Mouse (Mus musculus): ENCODE results near the gene Pitpnm3. TPM values are rescaled to one million over a fixed set of nuclear protein-coding genes. Genes with fewer than 3 reads are reported as not detected.

Pitpnm3 gene
- total and polyA plus RNA-seq, 2 experiments, result 0.06 to 0.18 TPM

DNA sequence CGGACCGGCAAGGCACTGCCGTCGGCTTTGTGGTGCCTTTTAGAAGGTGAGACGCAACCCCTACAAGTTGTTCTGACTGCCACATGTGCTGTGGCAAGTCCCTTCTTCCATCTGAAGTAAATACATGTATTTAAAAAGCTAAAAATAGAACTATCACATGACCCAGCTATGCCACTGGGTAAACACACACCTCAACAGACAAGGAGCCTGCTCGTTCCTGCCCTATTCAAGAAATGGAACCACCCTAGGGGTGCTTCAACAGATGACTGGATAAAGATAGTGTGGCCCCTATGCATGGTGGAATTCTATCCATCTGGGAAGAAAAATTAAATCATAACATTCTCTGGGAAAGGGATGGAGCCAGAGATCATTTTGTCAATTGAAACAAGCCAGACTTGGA is 112.8 kb downstream of the Pitpnm3 start:
- no peaks in the 10 kb centered on the region for H3K36me3 ChIP-seq (ENCODE audit: control insufficient read depth, insufficient read depth, low read length)
- H3K9ac ChIP-seq (ENCODE audit: low read depth, low read length), result no peak overlapping the region
- no peak overlapping the region for H3K27ac ChIP-seq (replicated peaks; ENCODE audit: insufficient read depth, low read depth, low read length)
- no peaks in the 10 kb centered on the region for H3K79me2 ChIP-seq (ENCODE audit: control insufficient read depth, insufficient read depth, low read length)
- no peaks in the 10 kb centered on the region for H3K27me3 ChIP-seq (ENCODE audit: control insufficient read depth, insufficient read depth, low read length)
- DNase-seq (ENCODE audit: extremely low read depth, low read depth, low spot score), result no peak
- no peak for TF ChIP-seq CTCF (IDR thresholded peaks at IDR 0.05; ENCODE audit: low read depth, low read length)
- TF ChIP-seq POLR2A (IDR thresholded peaks at IDR 0.05; ENCODE audit: extremely low read depth, insufficient read depth, low read length), result no peak
- H3K4me1 ChIP-seq (ENCODE audit: control insufficient read depth, insufficient read depth, low read length), result no peaks in the 10 kb centered on the region
- WGBS, result 72% methylated on average over 6 of the region's 6 CpGs
- no peak overlapping the region for H3K4me3 ChIP-seq (ENCODE audit: insufficient read depth, low read depth, low read length)

DNA sequence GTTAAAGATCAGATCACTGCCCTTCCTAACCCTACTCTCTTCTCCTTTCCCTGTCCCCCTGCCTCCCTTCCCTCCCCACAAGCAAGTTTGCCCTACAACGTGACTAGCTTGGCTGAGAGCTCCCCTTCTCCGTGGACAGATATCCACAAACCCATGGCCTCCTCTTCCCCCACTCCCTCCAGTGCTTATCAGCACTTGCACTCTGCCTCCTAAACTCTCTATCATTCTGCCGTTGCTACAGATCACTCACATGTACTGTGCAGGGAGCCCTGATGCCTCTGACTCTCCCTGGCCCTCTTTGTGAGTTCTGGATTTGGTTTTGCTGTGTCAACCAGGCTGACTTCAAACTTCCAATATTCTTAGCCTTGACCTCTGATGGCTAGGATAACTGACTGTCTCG is 114.6 kb downstream of the Pitpnm3 start:
- Histone ChIP-seq H3K79me2 (ENCODE audit: control insufficient read depth, insufficient read depth, low read length) (no peaks in the 10 kb centered on the region), H3K36me3 (ENCODE audit: control insufficient read depth, insufficient read depth, low read length) (no peaks in the 10 kb centered on the region), H3K4me3 (ENCODE audit: insufficient read depth, low read depth, low read length) (no peak overlapping the region), H3K27ac (replicated peaks; ENCODE audit: insufficient read depth, low read depth, low read length) (no peak overlapping the region), H3K9ac (ENCODE audit: low read depth, low read length) (no peak overlapping the region), H3K27me3 (ENCODE audit: control insufficient read depth, insufficient read depth, low read length) (no peaks in the 10 kb centered on the region), H3K4me1 (ENCODE audit: control insufficient read depth, insufficient read depth, low read length) (no peaks in the 10 kb centered on the region)
- no peak for DNase-seq (ENCODE audit: extremely low read depth, low read depth, low spot score)
- no peak for TF ChIP-seq CTCF (IDR thresholded peaks at IDR 0.05; ENCODE audit: low read depth, low read length)
- no peak for TF ChIP-seq POLR2A (IDR thresholded peaks at IDR 0.05; ENCODE audit: extremely low read depth, insufficient read depth, low read length)
- WGBS, result 66% methylated on average over 4 of the region's 4 CpGs

DNA sequence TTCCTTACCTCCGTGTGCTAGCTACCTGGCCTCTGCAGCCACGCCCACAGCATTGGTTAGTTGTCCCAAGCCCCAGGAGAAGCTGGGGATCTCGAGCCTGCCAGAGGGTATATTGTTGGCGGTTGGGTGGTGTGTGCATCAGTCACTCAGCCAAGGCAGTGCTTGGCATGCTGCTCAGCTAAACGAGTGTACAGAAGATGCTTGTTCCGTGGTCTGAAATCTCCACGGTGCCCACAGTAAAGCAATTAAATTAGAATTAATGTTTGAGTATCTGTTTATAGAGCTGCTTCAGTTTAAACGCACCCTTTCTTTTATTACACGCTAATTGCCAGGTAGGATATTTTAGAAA is 118.4 kb downstream of the Pitpnm3 start:
- WGBS, result 81% methylated on average over 9 of the region's 9 CpGs
- no peak overlapping the region for H3K4me3 ChIP-seq (ENCODE audit: insufficient read depth, low read depth, low read length)
- H3K4me1 ChIP-seq (ENCODE audit: control insufficient read depth, insufficient read depth, low read length), result no peaks in the 10 kb centered on the region
- no peaks in the 10 kb centered on the region for H3K27me3 ChIP-seq (ENCODE audit: control insufficient read depth, insufficient read depth, low read length)
- H3K36me3 ChIP-seq (ENCODE audit: control insufficient read depth, insufficient read depth, low read length), result no peaks in the 10 kb centered on the region
- TF ChIP-seq POLR2A (IDR thresholded peaks at IDR 0.05; ENCODE audit: extremely low read depth, insufficient read depth, low read length) (no peak), CTCF (IDR thresholded peaks at IDR 0.05; ENCODE audit: low read depth, low read length) (no peak)
- DNase-seq (ENCODE audit: extremely low read depth, low read depth, low spot score), result no peak
- H3K9ac ChIP-seq (ENCODE audit: low read depth, low read length), result no peak overlapping the region
- H3K79me2 ChIP-seq (ENCODE audit: control insufficient read depth, insufficient read depth, low read length), result no peaks in the 10 kb centered on the region
- no peak overlapping the region for H3K27ac ChIP-seq (replicated peaks; ENCODE audit: insufficient read depth, low read depth, low read length)

DNA sequence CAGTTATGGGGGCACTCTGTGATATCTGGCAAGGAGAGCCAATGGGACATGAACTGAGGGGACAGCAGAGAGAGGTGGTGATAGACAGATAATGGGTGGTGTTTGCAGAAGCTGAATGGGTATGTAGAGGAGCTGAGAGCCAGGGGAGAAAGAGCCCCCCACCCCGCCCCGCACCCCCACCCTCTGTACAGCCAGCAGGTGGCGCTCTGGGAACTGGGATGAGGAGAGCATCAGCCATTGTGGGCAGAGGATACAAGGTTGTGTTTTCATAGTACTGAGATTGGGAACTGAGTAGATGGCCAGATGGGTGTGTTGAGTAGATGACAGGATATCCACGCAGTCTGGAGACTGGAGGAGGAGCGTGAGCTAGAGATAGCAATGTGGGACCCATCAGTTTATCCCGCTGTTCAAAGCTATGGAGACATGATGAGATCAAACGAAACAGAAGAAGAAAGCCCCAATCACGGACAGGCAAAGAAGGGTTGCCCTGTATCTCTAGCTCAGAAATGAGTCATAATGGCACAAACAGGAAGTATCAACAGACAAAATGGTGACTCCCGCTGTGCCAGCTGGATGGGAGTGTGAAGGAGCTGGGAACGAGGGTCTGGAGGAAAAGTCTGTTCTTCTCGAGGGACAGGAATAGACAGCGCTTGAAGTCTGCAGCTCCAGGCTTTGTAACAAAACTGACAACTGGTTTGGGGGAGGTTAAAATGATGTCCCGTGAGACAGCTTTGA is 118.9 kb downstream of the Pitpnm3 start:
- 75% methylated on average over 13 of the region's 13 CpGs for WGBS
- no peak overlapping the region for H3K27ac ChIP-seq (replicated peaks; ENCODE audit: insufficient read depth, low read depth, low read length)
- no peaks in the 10 kb centered on the region for H3K36me3 ChIP-seq (ENCODE audit: control insufficient read depth, insufficient read depth, low read length)

DNA sequence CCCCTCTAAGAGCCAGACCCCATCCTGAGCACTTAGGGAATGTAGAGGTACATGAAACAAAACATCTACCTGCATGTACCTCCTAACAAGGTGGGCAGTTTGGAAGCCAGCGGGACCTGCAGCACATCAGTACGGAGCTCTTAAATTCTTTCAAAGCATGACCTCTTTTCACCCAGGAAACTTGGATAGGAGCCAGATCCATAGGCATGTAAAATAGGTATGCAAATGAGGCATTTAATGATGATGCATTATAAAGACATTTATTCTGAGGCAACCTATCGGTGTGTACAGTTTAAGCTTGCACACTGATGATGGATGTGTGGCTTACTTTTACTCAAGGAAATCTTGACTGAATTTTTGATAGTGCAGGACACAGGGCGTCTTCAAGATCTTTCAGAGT is 120.9 kb downstream of the Pitpnm3 start:
- Histone ChIP-seq H3K36me3 (ENCODE audit: control insufficient read depth, insufficient read depth, low read length) (no peaks in the 10 kb centered on the region), H3K27me3 (ENCODE audit: control insufficient read depth, insufficient read depth, low read length) (no peaks in the 10 kb centered on the region), H3K4me3 (ENCODE audit: insufficient read depth, low read depth, low read length) (no peak overlapping the region), H3K27ac (replicated peaks; ENCODE audit: insufficient read depth, low read depth, low read length) (no peak overlapping the region), H3K4me1 (ENCODE audit: control insufficient read depth, insufficient read depth, low read length) (no peaks in the 10 kb centered on the region), H3K79me2 (ENCODE audit: control insufficient read depth, insufficient read depth, low read length) (no peaks in the 10 kb centered on the region), H3K9ac (ENCODE audit: low read depth, low read length) (no peak overlapping the region)
- TF ChIP-seq CTCF (IDR thresholded peaks at IDR 0.05; ENCODE audit: low read depth, low read length) (no peak), POLR2A (IDR thresholded peaks at IDR 0.05; ENCODE audit: extremely low read depth, insufficient read depth, low read length) (no peak)
- WGBS, result 79% methylated on average over 4 of the region's 4 CpGs
- DNase-seq (ENCODE audit: extremely low read depth, low read depth, low spot score), result no peak

More for the DNA sequence above, 118.9 kb downstream of the Pitpnm3 start:
- Histone ChIP-seq H3K27me3 (ENCODE audit: control insufficient read depth, insufficient read depth, low read length) (no peaks in the 10 kb centered on the region), H3K4me1 (ENCODE audit: control insufficient read depth, insufficient read depth, low read length) (no peaks in the 10 kb centered on the region), H3K4me3 (ENCODE audit: insufficient read depth, low read depth, low read length) (no peak overlapping the region), H3K9ac (ENCODE audit: low read depth, low read length) (no peak overlapping the region), H3K79me2 (ENCODE audit: control insufficient read depth, insufficient read depth, low read length) (no peaks in the 10 kb centered on the region)
- no peak for DNase-seq (ENCODE audit: extremely low read depth, low read depth, low spot score)
- no peak for TF ChIP-seq POLR2A (IDR thresholded peaks at IDR 0.05; ENCODE audit: extremely low read depth, insufficient read depth, low read length)
- no peak for TF ChIP-seq CTCF (IDR thresholded peaks at IDR 0.05; ENCODE audit: low read depth, low read length)

DNA sequence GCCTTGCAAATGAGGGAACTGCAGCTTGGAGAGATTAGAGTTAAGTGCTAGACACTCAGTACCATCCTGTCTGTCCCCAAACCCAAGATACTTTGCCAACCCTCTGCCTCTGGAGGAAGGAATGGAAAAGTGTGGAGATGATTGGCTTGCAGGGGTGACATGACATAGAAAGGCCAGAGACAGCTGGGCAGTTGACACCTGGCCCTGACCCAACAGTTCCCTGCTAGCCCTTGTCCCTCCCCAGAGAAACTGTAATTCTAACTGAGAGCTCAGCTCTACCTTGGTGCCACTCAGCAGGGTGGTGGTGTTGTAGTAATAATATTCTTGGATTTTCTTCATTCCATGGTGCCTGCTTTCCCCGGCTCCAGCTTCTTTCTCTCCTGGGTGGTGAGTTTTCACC is 123.6 kb downstream of the Pitpnm3 start:
- no peak for DNase-seq (ENCODE audit: extremely low read depth, low read depth, low spot score)
- no peak overlapping the region for H3K4me3 ChIP-seq (ENCODE audit: insufficient read depth, low read depth, low read length)
- H3K4me1 ChIP-seq (ENCODE audit: control insufficient read depth, insufficient read depth, low read length), result no peaks in the 10 kb centered on the region
- H3K9ac ChIP-seq (ENCODE audit: low read depth, low read length), result no peak overlapping the region
- H3K27me3 ChIP-seq (ENCODE audit: control insufficient read depth, insufficient read depth, low read length), result no peaks in the 10 kb centered on the region
- TF ChIP-seq POLR2A (IDR thresholded peaks at IDR 0.05; ENCODE audit: extremely low read depth, insufficient read depth, low read length) (no peak), CTCF (IDR thresholded peaks at IDR 0.05; ENCODE audit: low read depth, low read length) (no peak)
- 75% methylated on average over 1 of the region's 1 CpGs for WGBS
- H3K27ac ChIP-seq (replicated peaks; ENCODE audit: insufficient read depth, low read depth, low read length), result no peak overlapping the region
- H3K36me3 ChIP-seq (ENCODE audit: control insufficient read depth, insufficient read depth, low read length), result no peaks in the 10 kb centered on the region
- no peaks in the 10 kb centered on the region for H3K79me2 ChIP-seq (ENCODE audit: control insufficient read depth, insufficient read depth, low read length)
